ENCODE assay signal across 22 mouse cellular contexts in genomic region chr2:174652864-174653263, GRCm38 (mm10). TPM values are rescaled to one million over a fixed set of nuclear protein-coding genes. Genes with fewer than 3 reads are reported as not detected.
"Had no signal": no experiment of that assay in that cellular context is flagged by ENCODE, and none has a peak within 500 bp of the region (broad histone marks: within the 10 kb centered on the region; RNA-seq: fewer than 3 reads in every experiment).

No protein-coding gene starts in this region.

- H3K4me2 ChIP-seq: intestine, embryonic 15.5 days; limb, embryonic 13.5 days; liver, embryonic 12.5 days; liver, embryonic 15.5 days; midbrain, embryonic 13.5 days; neural tube, embryonic 13.5 days; stomach, embryonic 15.5 days had no signal

- H3K4me3 ChIP-seq: intestine, embryonic 15.5 days; limb, embryonic 10.5 days; limb, embryonic 13.5 days; liver, embryonic 12.5 days; liver, embryonic 15.5 days; megakaryocyte, embryonic 14.5 days; midbrain, embryonic 10.5 days; midbrain, embryonic 13.5 days; myocyte; neural tube, embryonic 13.5 days; stomach, embryonic 15.5 days had no signal

- H3K4me1 ChIP-seq: intestine, embryonic 15.5 days; limb, embryonic 10.5 days; limb, embryonic 13.5 days; liver, embryonic 12.5 days; liver, embryonic 15.5 days; megakaryocyte, embryonic 14.5 days; midbrain, embryonic 13.5 days; neural tube, embryonic 13.5 days; stomach, embryonic 15.5 days had no signal

- DNase-seq: kidney, adult 18-20 months; kidney, adult 9 months; kidney, postnatal 14 days; kidney, postnatal 4 days; layer of hippocampus, adult 9-11 months; liver; retina, postnatal 1 day; right cerebral cortex, postnatal 25 days; spleen, adult 18-20 months; thymus, postnatal 25 days had no signal

- H3K9ac ChIP-seq: intestine, embryonic 15.5 days; limb, embryonic 13.5 days; liver, embryonic 12.5 days; liver, embryonic 15.5 days; midbrain, embryonic 13.5 days; neural tube, embryonic 13.5 days; stomach, embryonic 15.5 days had no signal

- ATAC-seq: intestine, embryonic 15.5 days; liver, embryonic 12.5 days; midbrain, embryonic 13.5 days; midbrain, embryonic 16.5 days had no signal

- H3K9me3 ChIP-seq: intestine, embryonic 15.5 days; limb, embryonic 10.5 days; limb, embryonic 13.5 days; liver, embryonic 12.5 days; liver, embryonic 15.5 days; megakaryocyte, embryonic 14.5 days; midbrain, embryonic 10.5 days; stomach, embryonic 15.5 days had no signal

- H3K27me3 ChIP-seq: intestine, embryonic 15.5 days; limb, embryonic 13.5 days; liver, embryonic 15.5 days; midbrain, embryonic 13.5 days; neural tube, embryonic 13.5 days; stomach, embryonic 15.5 days had no signal

- H3K36me3 ChIP-seq: intestine, embryonic 15.5 days; limb, embryonic 10.5 days; limb, embryonic 13.5 days; liver, embryonic 12.5 days; liver, embryonic 15.5 days; midbrain, embryonic 10.5 days; midbrain, embryonic 13.5 days; neural tube, embryonic 13.5 days; stomach, embryonic 15.5 days had no signal

- H3K27ac ChIP-seq: intestine, embryonic 15.5 days; limb, embryonic 10.5 days; limb, embryonic 13.5 days; liver, embryonic 12.5 days; liver, embryonic 15.5 days; midbrain, embryonic 10.5 days; midbrain, embryonic 13.5 days; neural tube, embryonic 13.5 days; stomach, embryonic 15.5 days had no signal

RNA-seq across cellular contexts. Expression of gene Zfp831, which starts 9.5 kb away (rescaled TPM):
- polyA plus RNA-seq: limb, embryonic 10.5 days; midbrain, embryonic 10.5 days; midbrain, embryonic 16.5 days; myocyte; neural tube, embryonic 13.5 days had no signal
